Mouse (Mus musculus) C2C12 (cell line): Measurements from ENCODE around the gene Mbd6. TPM values are rescaled to one million over a fixed set of nuclear protein-coding genes. Genes with fewer than 3 reads are reported as not detected.

Experiments used
- H3K27me3 ChIP-seq: one replicate; pipeline ENCODE4 v1.6.1; 2011; ENCODE audit not compliant: control insufficient read depth, insufficient read depth, insufficient read length
- H3K36me3 ChIP-seq: one replicate; pipeline ENCODE4 v1.6.1; 2011; ENCODE audit not compliant: control insufficient read depth, insufficient read depth
- H3K4me3 ChIP-seq: one replicate; pipeline ENCODE4 v1.5.1; 2011; ENCODE audit warnings: mild to moderate bottlenecking, control low read depth; ENCODE audit not compliant: poor library complexity, insufficient read depth, severe bottlenecking
- H3K79me2 ChIP-seq: one replicate; pipeline ENCODE4 v1.6.1; 2011; ENCODE audit not compliant: control insufficient read depth, insufficient read depth
- H3K79me3 ChIP-seq: one replicate; pipeline ENCODE4 v1.6.1; 2011; ENCODE audit warnings: low read depth, control low read depth
- H3ac ChIP-seq: one replicate; pipeline ENCODE3; 2011; ENCODE audit warnings: low read depth; ENCODE audit not compliant: control insufficient read depth, insufficient read length
- CEBPB ChIP-seq: IDR thresholded peaks from one replicate; pipeline ENCODE4 v1.6.1; 2011; ENCODE audit warnings: low read depth, mild to moderate bottlenecking, control low read depth, moderate library complexity
- CTCF ChIP-seq: IDR thresholded peaks from one replicate; pipeline ENCODE4 v1.5.1; 2011; ENCODE audit not compliant: control insufficient read depth, insufficient read depth, insufficient read length
- FOSL1 ChIP-seq: IDR thresholded peaks from one replicate; pipeline ENCODE4 v1.8.0; 2011; ENCODE audit warnings: mild to moderate bottlenecking, low read length; ENCODE audit not compliant: poor library complexity, insufficient read depth, severe bottlenecking
- MAX ChIP-seq: IDR thresholded peaks from one replicate; pipeline ENCODE4 v1.6.1; 2011; ENCODE audit warnings: mild to moderate bottlenecking, control low read depth
- MYOD1 ChIP-seq: IDR thresholded peaks from one replicate; pipeline ENCODE4 v1.6.1; 2011; ENCODE audit warnings: low read depth; ENCODE audit not compliant: control insufficient read depth, insufficient read length
- MYOG ChIP-seq: IDR thresholded peaks from one replicate; pipeline ENCODE4 v1.6.1; 2011; ENCODE audit not compliant: control insufficient read depth, insufficient read length; ENCODE audit errors: extremely low read depth
- USF1 ChIP-seq: IDR thresholded peaks from one replicate; pipeline ENCODE4 v1.6.1; 2011; ENCODE audit warnings: low read depth, mild to moderate bottlenecking, control low read depth, moderate library complexity
- polyA plus RNA-seq: library from polyadenylated mRNA; unstranded; fragments of >200 nt; fragmentation: generic; extraction: Trizol; gene quantifications from one replicate; pipeline ENCODE4 v1.2.1, GENCODE M21; 2012; ENCODE audit warnings: missing spikeins

Gene Mbd6
- polyA plus RNA-seq, 1 experiment: 15.2 TPM

DNA sequence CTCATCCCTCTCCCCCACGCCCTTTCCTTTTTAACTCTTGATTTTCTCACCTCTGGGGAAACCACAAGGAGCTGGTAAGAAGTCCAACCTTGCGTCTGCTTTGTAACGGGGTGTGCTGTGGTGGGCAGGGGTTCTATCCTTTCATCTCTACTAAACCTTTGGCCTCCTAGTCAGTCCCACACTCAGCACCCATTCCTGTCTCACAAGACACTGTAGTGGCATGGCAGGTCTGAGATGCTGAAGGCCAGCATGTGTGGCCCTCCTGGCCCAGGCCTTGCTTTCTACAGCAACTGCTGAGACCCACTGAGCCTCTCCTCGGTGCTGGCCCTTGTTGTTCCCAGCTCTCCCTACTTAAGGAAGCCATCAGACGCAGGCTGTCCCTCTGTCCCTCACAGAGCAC, 16.4 kb downstream of the Mbd6 start:
- Histone ChIP-seq H3K36me3 (peaks cover 73% of the 10 kb centered on the region), H3K79me3 (peaks cover 18% of the 10 kb centered on the region), H3K27me3 (no peaks in the 10 kb centered on the region), H3ac (no peak overlapping the region), H3K79me2 (peaks cover 32% of the 10 kb centered on the region), H3K4me3 (no peak overlapping the region)
- TF ChIP-seq MYOG: no peak
- TF ChIP-seq MAX: no peak
- TF ChIP-seq CEBPB: no peak
- TF ChIP-seq CTCF: no peak
- no peak for TF ChIP-seq MYOD1
- TF ChIP-seq FOSL1: no peak
- no peak for TF ChIP-seq USF1

DNA sequence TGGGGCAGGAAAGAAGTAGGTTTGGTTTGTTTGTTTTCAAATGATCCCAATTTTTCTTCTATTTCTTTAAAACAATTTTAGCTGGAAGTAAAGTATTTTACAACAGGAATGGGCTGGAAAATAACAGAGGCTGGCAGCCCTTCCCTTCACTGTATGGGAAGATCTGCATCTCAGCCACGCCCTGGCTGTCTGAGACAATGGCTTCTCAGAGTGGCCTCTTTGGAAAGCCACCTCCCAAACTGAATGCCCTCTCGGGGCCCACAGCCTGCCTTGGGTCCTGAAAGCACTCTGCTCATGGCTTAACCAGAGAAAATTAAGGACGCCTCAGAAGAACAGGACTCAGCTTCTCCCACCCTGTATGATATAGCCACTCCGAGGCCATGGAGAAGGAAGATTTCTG, 18.9 kb downstream of the Mbd6 start:
- no peaks in the 10 kb centered on the region for H3K27me3 ChIP-seq
- no peak overlapping the region for H3ac ChIP-seq
- H3K36me3 ChIP-seq: peaks cover 49% of the 10 kb centered on the region
- peaks cover 25% of the 10 kb centered on the region for H3K79me3 ChIP-seq
- H3K79me2 ChIP-seq: peaks cover 44% of the 10 kb centered on the region
- H3K4me3 ChIP-seq: no peak overlapping the region
- TF ChIP-seq MYOD1 (no peak), CTCF (no peak), MAX (no peak), FOSL1 (no peak), CEBPB (no peak), USF1 (no peak), MYOG (no peak)

DNA sequence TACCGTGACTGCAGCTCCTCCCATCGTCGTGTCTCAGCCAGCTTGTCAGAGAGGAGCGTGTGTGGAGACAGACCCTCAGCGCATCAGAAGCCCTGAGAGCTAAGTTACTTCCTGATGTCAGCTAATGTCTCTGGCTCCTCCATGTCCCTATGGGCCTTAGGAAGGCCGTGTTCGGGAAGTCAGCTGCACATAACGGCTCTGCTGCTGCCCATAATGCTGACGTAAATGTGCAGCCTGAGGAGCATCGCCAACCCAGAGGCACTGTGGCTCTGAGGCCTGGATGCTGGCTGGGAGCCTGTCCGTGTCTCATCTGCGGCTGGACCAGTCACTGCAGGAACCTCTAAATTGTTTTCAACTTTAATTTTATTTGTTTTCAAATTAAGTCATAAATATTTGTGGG, 19.8 kb downstream of the Mbd6 start:
- H3ac ChIP-seq: no peak overlapping the region
- no peaks in the 10 kb centered on the region for H3K27me3 ChIP-seq
- no peak overlapping the region for H3K4me3 ChIP-seq
- H3K79me2 ChIP-seq: peaks cover 44% of the 10 kb centered on the region
- TF ChIP-seq MYOD1 (no peak), USF1 (no peak), MYOG (no peak), CEBPB (no peak), FOSL1 (no peak)
- H3K36me3 ChIP-seq: peaks cover 49% of the 10 kb centered on the region
- peaks cover 25% of the 10 kb centered on the region for H3K79me3 ChIP-seq

DNA sequence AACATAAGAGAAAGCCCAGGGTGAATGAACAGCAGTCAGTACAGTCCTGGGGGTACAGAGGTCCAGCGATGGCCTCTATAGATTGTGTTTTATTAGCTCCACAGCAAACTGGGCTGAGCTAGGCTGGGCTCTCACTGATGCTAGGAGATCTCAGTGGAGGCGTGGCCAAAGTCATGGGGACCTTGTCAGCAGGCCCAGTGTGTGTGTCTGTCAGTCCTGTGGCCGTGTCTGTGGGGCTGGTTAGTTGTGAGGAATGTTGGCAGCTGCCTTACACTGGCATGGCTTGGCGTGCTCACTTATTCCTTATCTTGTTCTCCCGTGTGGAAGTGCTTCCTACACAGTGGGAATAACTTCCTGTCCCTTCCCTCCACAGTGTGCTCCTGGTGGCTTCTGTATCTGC, 20.4 kb downstream of the Mbd6 start:
- Histone ChIP-seq H3K27me3 (no peaks in the 10 kb centered on the region), H3ac (peak overlapping the region; percentile 10), H3K79me3 (peaks cover 25% of the 10 kb centered on the region), H3K4me3 (no peak overlapping the region), H3K36me3 (peaks cover 48% of the 10 kb centered on the region), H3K79me2 (peaks cover 44% of the 10 kb centered on the region)
- TF ChIP-seq FOSL1 (no peak), CEBPB (no peak), MYOG (no peak), MYOD1 (no peak), USF1 (no peak)

DNA sequence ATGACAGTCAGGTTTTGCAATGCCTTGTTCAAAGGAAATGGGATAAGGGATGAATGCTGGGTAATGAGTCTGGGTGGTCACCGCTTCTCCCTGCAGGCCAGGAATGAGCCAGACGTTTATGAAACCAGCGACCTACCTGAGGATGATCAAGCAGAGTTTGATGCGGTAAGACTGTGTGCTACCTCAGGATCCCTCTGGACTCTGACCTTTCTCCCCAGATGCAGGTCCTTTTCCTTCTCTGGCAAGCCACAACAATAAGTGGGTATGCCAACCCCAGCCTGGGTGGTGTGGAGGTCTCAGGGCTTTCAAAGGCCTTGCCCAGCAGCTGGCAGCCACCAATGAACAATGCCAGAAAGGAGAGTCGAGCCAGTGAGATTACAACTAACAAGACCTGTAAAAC, 21.5 kb downstream of the Mbd6 start:
- peaks cover 25% of the 10 kb centered on the region for H3K79me3 ChIP-seq
- H3K79me2 ChIP-seq: peaks cover 44% of the 10 kb centered on the region
- TF ChIP-seq CEBPB (no peak), MAX (no peak)
- peak overlapping the region; percentile 90 for H3ac ChIP-seq
- H3K4me3 ChIP-seq: peak overlapping the region; percentile 99
- peaks cover 9% of the 10 kb centered on the region for H3K27me3 ChIP-seq
- peaks cover 38% of the 10 kb centered on the region for H3K36me3 ChIP-seq

DNA sequence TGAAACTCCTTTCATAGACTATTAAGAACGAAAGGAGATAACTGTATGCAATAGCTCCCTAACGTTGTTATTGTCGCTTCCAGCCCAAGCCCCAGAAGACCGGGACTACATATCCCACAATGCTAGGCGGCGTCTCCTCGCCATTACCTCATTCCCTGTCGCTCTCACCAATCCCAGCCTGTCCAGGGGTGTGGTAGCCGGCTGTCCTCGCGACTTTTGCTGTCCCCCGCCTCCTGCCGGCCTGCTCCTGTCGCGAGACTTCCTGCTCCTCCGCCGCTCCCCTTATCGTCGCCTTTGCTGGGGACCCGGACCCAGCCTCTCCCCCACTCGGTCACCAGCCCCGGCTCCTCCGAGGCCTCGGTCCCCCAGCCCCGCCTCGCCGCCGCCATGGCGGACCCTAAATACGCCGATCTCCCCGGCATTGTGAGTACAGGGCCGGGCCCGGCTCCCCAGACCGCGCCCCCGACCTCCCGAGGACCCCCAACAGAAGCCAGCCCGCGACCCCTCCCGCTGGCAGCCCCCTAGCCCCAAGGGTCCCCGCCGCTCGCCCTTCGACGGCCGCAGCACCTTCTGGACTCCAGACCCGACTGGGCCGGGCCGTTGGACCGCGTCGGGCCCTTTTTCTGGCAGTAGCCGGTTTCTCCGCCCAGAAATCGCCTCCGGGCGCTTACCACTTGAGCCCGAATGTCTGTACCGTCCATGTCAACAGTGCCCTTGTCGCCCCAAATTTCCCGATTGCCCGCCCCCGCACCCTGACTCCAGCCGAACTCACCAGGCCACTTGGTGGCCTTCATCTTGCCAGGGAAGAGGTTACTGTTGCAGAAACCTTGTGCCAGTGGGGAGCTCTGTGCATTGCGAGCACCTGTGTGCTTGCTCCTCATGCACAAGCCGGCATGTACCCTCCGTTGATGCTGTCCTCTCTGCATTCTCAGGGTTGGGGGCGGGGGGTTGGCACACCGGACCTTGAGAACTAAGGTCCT, 22.4 kb downstream of the Mbd6 start, which contains the start of gene Dctn2:
Dctn2 (plus strand) TSS at position 257 of the 980 bp plus-strand sequence.
- Histone ChIP-seq H3K79me3 (peaks cover 25% of the 10 kb centered on the region), H3ac (peak within 1 kb of the TSS; percentile 90), H3K79me2 (peaks cover 44% of the 10 kb centered on the region), H3K27me3 (peaks cover 10% of the 10 kb centered on the region), H3K36me3 (peaks cover 37% of the 10 kb centered on the region), H3K4me3 (peak within 1 kb of the TSS; percentile 99)
- TF ChIP-seq MAX (peak; percentile 50), FOSL1 (no peak)
